Mouse (Mus musculus) heart, adult 18-20 months (tissue): Measurements from ENCODE around the gene Gm17416. TPM values are rescaled to one million over a fixed set of nuclear protein-coding genes. Genes with fewer than 3 reads are reported as not detected.

Experiments used
- DNase-seq, 2 experiments: peaks; one replicate each; pipeline ENCODE4 v3.0.0; 2021 to 2022; ENCODE audit warnings: mixed read lengths in 1 of 2
- long read RNA-seq, 2 experiments: library from polyadenylated mRNA; stranded (forward); transcript quantifications; one replicate each; pipeline ENCODE4 v2.0.0; 2021
- total RNA-seq, 2 experiments: library from RNA; stranded (reverse); gene quantifications; 2 replicates each; pipeline ENCODE4 v1.2.3; 2021

Gm17416 gene
- not detected for total RNA-seq
- long read RNA-seq, experiment 1, result 0 reads
- long read RNA-seq, experiment 2, result 0 reads

DNA sequence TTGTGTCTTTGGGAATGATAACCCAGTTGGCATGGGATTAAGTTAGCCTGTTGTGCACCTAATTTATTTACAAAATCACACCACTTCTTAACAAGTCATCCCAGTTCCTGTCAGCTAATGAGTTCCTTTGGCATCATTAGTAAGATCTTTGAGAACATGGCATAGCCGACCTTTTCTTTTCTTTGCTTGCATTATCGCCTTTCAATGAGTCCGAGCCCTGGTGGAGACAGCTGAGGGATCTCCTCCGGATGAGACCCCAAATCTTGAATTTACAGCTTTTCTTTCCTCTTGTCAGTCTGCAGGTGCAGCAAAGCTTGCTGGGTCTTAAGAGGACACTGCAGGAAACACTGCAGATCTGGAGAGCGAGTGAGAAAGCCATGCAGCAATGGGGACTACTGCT lies at the start of gene Gm17416:
TSS of gene Gm17416 (plus strand) at position 301 of the 400 bp plus-strand sequence.
- DNase-seq, result no peak

DNA sequence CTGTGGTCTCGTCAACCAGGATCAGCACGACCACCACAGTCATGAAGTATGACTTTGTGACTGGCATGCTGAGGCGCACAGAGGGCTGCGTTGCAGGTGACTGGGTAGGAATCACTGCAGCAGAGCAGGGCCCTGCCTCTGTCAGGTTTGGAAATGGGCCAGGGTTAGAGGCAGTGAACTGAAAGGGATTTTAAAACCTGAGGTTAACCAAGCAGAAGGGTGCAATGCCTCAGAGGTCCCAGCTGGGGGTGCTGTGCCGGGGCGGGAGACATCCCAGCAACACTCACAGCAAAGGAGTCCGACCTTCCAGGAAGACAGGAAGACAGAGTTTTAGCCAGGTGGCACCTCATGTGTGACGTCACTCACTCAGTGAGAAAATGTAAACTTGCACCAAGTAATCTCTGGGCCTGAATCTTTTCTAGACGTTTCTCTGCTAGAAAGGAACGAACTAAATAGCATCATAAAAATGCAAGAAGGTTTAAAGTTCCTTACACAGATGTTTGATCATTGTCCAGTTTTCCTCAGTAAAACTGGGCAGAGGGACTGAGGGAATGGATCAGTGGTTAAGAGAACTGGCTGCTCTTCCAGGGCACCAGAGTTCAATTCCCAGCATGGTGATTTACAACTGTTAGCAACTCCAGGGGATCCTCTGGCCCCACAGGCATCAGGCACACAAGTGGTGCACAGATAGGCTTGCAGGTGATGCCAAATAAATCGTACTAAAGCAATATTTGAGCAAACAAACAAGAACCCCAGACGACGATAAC lies 29.0 kb upstream of the Gm17416 start, which contains the start of gene Defb29:
TSS of gene Defb29 (minus strand) at position 155 of the 767 bp plus-strand sequence.
- no peak for DNase-seq

DNA sequence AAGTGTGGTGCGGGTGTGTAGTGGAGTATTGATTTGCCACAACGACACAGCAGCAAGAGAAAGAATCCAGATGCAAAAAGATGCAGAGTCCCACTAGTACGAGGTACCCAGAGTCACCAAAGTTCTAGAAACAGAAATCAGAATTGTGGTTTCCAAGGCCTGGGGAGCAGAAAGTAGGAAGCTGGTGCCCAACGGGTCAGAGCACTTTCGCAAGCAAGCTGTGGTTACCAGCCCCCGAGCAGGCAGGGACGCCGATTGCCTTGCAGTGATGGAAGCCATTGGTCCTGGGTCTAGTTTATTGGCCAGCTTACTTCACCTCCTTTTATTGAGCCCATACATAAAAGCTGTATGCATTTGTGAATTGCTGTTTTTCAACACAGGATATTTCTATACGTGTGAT lies 27.2 kb upstream of the Gm17416 start:
- DNase-seq, result no peak

DNA sequence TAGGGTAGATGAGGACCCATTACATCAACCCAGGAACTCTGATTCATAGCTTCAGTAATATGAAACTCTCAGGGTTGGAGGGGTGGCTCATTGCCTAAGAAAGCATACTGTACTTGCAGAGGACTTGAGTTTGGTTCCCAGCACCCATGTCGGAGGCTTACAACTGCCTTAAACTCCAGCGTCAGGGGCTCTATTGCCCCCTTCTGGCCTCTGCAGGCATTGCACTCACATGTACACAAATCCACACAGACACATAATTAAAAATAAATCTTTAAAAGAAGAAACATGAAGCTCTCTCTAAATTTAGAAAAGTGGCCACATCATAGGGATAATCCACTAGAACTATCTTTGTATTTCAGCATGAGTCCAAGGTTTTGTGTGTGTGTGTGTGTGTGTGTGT lies 26.2 kb upstream of the Gm17416 start:
- DNase-seq, result no peak

DNA sequence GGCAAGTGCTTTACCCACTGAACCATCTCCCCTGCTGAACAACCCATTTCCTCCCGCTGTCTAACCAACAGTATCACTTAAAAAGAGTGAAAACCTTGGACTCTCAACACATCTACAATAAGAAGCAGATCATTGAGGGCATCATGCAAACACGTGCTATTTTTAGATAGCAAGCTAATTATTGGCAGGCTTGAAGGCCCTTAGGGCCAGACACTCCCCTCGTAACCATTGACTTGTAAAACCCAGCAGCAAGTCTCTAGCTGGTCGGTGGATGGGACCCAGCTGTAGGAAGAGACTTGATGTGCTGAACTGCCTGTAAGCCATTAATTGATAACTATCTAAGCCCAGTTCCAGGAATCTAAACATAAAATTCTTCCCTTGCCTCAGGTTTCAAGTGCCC lies 25.7 kb upstream of the Gm17416 start:
- DNase-seq, result peak in 1 of 2 experiments; percentile 3

DNA sequence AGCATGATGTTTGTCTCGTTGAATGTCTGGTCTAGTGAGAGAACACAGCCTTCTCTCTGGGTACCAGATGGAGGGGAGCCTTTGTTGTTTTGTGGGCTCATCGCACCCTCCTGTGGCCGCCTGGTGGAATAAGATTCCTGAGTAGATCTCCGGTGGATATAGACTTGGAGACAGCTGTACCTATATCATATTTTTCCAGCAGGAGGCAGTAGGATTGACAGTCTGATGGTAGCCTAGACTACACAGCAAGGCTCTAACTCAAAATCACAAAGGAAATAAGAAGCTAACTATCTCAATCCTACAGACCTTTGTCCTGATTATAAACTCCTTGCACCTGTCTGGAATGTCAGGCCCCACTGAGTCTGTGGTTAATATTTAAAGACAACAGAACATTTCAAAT lies 24.4 kb upstream of the Gm17416 start:
- peak; percentile 3 to 5 for DNase-seq

DNA sequence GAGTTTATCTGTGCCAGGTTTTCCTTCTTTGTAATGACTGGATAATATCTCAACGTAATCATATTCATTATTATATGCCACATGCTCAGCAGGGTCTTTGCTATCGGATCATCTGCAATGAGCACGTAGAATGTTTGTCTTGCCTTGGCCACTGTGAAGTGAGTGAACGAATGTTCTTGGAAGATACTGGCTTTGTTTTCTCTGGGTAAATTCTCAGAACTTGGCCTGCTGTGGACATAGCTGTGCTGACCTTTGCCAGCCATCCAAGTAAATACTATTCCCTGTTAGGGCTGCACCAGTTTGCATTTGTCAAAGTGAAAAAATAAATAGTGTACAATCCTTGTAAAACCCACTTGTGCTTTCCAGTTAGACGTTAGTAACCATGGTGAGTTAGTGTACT lies 21.0 kb upstream of the Gm17416 start:
- no peak for DNase-seq

DNA sequence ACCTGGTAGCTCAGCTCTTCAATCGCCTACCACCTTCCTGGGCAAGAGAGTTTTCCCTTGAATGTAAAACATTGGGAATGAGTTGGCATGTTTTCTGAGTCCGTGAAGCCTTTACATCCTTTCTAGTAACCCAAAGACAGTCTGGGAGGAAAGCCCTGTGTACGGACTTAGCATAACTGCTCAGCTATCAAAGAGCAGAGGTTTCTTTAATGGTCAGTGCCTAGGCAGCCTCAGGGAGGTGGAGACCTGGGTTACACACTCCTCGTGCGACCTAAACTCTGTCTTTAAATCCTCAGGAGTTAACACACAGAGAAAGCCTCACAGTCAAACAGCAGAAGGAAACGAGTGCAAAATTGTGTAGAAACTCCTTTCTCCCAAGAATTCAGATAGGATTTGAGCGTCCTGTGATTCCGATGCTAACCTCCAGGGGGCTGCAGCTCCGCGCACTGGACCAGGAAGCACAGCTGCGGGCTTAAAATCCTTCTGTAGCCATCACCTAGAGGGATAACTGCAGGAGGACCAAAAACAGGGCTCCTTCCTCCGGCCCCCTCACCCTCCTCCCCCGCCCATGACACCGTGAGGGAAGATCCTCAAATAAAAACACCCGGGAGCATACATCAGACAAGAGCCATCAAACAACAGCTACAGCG lies 15.2 kb upstream of the Gm17416 start:
- peak; percentile 35 to 74 for DNase-seq

DNA sequence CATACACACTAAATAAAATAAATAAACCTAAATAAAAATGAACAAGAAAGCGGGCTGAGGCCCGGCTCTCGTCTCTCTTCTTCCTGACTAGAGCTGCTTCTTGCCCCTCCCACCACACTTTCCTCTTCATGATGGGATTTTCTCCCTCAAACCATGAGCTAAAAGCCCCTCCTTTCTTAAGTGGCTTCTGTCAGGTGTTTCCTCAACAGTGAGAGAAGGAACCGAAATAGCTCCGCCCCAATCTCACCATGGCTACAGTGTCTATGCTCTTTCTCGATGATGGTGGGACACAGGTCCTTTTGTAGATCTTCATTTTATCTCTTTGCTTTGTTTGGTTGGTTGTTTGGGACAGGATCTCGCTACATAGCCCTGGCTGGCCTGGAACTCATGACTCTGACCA lies 12.5 kb upstream of the Gm17416 start:
- DNase-seq, result no peak

DNA sequence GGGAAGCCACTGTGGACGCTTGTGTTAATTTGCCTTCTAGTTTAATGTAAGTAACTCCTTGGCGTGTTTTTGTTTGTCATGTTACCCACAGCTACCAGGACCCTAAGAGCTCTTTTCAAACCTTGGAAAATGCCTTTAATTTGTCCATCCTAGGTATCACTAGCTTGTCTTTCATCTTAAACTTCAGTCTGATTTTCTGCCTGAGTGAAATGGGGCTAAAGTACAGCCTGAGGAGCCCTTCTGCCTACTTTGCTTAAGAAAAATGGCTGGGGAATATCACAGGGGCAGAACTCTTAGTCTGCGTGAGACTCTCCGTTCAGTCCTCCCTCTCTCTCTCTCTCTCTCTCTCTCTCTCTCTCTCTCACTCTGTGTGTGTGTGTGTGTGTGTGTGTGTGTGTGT lies 743 bp downstream of the Gm17416 start:
- DNase-seq, result no peak

DNA sequence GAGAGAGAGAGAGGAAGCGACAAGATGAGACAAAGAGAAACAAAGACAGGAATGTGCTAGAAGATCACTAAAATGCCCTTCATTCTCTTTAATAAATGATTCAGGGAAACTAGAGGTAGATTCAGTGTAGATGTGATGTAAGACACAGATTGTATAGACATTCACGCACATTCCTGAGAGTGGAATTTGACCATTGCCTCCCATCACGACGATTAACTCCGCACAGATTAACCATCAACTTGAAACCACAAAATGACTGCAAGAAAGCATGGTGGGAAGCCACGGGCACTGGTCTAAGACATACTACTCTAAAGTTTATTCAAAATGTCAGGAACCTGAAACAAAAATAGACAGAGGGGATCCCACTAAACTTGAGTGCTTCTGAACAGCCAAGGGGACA lies 1.2 kb downstream of the Gm17416 start:
- DNase-seq, result no peak

DNA sequence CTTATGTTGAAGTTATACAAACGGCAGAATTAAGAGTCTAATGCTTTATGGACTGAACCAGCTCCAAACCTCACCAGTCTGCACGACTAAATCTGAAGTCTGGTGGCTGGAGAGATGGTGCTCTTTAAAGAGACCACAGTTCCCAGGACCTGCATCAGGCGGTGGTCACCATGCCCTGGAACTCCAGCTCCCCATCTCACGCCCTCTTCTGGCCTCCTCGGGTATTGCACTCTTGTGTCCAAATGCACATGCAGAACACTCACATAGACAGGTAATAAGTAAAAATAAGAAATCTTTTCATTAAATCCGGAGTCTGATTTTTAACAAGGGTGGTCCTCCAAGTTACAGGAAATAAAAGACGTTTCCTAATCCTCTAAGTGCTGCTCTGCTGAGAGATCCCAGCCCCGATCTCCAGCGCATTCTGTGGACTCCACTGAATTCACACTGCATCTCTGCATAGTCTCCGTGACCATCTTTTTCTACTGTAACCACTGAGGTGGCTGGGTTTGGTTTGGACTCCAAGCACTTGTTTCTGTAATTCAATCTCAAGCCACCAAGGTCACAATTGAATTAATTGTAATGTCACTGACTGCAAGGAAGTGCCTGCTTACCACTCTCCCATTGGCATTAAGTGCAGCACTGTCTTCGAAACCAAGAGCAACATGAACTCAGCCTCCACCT lies 3.1 kb downstream of the Gm17416 start, which contains the start of gene Defb21:
TSS of gene Defb21 (plus strand) at position 631 of the 681 bp plus-strand sequence.
- DNase-seq, result no peak

DNA sequence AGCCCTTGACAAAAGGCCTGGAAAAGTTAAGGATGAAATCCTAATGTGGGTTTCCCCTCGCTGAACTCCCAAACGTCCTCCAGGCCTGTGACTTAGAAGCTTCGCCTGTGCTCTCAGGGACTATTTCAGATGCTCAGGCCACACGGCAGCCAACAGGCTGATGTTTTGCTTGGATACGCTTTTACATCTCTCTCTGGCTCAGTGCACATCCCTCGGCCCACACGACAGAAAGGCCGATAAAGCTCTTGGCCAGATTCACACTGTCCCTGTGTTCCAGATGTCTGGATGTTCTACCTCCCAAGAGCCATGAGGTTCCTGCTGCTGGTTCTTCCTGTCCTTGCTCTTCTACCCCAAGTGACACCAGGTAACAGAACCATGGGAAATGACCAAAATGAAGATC lies 4.3 kb downstream of the Gm17416 start:
- peak; percentile 4 to 21 for DNase-seq

DNA sequence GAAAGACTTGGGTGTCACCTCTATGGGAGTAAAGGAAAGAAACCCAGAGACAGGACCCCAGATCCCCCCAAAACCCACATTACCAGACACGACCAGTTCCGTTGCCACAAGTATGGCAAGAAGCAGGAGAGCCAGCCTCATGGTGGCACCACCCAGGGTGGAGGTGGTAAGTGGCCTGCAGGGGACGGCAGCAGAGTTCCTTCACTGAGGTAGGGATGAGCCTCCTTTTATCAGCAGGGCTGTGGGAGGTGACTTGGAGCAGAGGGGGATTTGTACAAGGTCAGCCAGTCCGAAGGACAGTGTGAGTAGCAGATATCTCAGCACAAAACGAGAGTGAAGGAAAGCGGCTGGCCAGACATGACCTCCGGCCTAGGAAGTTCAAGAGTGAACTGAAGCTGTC lies 11.0 kb downstream of the Gm17416 start, which contains the start of gene Defb19:
TSS of gene Defb19 (minus strand) at position 206 of the 400 bp plus-strand sequence.
- no peak for DNase-seq

DNA sequence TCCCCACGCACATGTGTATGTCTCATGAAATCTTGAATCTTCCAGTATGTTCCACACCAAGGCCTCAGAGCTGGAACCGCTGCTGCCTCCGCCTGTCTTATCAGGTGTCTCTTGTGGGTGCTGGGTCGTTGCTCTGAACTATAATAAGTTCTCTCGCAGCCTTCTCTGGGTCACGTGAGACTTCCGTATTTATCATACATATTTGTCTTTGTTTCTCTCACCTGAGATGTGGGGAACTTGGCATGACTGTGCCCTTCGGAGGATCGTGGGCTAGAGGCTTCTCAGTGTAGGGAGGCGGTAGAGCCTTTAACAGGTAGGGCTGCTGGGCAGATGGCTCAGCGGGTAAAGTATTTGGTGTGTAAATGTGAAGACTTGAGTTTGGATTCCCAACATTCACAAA lies 11.5 kb downstream of the Gm17416 start:
- DNase-seq, result no peak

DNA sequence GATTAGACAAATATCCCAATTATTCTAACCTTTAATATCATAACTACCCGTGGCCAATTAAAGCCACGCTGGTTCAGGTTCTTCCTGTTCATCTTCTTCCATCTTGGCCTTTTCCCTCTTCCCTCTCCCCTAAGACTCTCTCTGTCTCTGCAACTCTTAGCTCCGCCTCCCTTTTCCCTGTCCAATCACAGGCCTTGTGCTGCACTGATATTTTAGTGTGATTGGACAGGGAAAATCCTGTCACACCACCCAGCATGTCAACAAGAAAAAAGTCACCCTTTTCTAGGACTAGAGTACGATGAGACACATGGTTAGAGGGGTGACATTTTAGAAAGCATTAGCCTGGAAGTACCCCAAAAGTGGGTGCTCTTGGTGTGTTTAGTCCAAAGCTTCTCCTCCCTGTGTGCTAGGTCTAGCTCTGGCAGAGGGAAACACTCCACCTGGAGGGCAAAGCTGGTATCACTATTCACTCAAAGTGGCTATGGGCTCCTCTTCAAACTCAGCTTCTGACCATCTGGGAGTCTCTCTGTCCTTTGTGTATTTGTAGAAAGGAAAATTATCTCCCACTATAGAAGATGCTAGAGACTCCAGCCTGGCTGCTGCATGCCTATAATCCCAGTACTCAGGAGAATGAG lies 17.9 kb downstream of the Gm17416 start:
- DNase-seq, result peak in 1 of 2 experiments; percentile 22

DNA sequence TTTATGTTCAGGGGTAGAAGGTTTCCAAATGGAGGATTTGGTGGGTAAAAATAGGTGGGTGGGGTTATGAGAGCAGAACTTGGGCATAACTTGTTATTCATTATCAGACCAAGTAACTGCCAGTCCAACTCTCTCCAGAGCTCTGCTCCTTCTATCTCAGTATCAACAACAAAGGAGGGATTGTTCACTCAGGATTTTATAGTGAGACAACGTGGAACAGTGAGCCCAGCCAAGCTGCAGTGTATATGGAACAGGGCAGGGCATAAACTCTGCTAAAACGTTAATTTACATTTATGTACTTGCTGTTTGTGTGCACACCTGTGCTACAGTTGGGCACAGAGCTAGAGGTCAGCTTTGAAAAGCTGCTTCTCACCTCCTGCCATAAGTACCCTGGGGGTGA lies 19.3 kb downstream of the Gm17416 start:
- DNase-seq, result no peak

DNA sequence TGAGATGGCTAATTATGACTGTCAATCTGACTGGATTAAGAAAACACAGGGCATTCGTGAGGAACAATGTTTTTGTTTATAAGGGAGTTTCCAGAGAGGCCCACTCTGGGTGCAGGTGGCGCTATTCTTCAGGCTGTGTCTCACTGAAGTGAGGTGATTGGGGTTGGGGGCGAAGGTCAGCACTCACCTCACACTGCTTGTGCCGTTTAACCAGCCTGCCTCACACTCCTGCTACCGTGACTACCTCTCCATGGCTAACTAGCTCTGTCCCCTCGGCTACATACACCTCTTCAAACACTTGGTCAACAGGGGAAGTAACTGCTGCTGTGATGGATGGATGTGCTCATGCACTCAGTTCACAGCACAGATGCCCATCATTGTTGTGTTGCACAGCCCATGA lies 19.9 kb downstream of the Gm17416 start:
- DNase-seq, result no peak

DNA sequence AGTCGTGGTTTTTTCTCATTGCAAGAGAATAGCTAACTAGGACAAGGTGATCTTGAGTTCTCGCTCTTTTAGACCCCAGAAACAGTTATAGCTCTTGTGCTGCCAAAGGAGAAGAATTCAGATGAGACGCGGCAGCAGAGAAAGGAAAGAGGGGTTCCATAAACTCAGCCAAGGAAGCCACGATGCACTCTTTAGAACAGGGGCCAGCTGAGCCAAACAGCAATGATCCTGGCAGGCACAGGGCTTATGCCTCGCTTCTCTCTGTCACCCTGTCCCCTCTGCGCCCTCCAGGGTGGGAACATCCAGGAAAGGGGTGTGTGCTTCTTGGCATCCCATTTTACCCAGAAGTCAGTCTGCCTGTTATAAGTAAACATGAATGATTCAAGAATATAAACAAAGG lies 30.2 kb downstream of the Gm17416 start, which contains the start of gene Defb45:
TSS of gene Defb45 (minus strand) at position 101 of the 400 bp plus-strand sequence.
- no peak for DNase-seq

DNA sequence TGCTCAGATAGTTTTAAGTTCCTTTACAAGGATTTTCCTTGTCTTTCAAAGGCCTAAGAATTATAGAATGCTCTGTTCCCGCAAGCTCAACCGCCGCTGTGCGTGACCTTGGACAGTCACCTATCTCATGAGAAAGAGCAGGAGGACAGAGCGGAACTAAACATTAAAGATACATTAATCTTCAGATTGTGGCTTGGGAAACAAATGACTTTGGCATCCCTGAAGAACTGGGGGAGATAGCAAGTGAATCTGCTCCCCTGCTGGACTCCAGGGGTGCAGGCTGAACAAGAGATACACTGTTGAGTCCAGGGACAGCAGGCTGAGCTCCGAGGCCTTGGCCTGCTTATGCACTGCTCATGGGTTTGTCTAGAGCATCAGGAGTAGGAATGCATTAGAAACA lies 30.9 kb downstream of the Gm17416 start:
- DNase-seq, result no peak

DNA sequence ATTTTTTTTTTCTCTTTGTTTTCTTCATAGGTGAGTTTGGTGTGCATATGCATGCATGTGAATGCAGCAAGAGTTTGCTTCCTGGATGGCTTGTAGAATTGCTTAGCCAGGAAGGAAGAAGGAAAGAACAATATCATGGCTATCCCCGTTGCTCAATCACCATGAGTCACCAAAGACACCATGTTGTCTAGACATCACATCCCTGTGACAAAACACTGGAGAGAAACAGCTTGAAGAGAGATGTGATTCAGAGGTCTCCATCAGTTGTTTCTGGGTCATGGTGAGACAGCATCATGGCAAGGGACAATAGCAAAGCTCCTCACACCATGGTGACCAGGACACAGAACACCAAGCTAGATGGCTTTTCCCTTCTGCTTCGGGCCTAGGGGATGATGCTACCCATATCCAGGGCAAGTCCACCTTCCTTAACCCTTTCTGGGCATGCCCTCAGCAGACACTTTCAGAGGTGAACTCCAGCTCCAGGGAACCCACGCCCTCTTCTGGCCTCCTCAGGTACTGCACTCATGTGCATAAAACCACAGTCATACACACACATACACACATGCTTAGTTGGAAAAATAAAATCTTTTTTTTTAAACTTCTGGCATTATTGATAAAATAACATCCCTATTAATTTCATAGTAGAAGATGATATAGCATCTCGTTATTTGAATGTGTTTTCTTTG lies 32.3 kb downstream of the Gm17416 start:
- no peak for DNase-seq

DNA sequence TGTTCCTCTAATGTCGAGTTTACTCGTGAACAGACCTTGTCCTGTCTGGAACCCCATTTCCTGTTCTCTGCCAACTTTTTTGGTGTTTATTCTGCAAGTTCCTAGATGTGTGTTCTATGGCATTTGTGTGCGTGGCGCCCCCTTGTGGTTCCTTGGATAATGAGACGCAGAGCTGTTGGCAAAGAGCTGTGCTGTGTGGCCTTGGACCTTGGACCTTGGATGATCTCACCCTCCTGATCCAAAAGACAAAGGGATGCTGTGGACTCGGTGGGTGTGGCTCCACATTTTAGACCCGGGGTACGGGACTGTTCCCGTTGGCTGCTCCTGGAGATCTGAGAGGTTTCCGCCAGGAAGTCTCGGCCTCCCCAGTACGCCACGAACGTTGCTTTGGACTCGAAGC lies 34.9 kb downstream of the Gm17416 start, which contains the start of gene Defb36:
TSS of gene Defb36 (plus strand) at position 271 of the 400 bp plus-strand sequence.
- peak in 1 of 2 experiments; percentile 60 for DNase-seq
